Mouse (Mus musculus) megakaryocyte, embryonic 14.5 days (primary cell): ENCODE measurements around the gene Atp11c. TPM values are rescaled to one million over a fixed set of nuclear protein-coding genes. Genes with fewer than 3 reads are reported as not detected.

ENCODE experiments used
- H3K27me3 ChIP-seq: replicated peaks from 2 replicates; pipeline ENCODE3; 2012; ENCODE audit warnings: inconsistent platforms
- H3K36me3 ChIP-seq: replicated peaks from 2 replicates; pipeline ENCODE3; 2012; ENCODE audit warnings: low read length, inconsistent platforms, mixed read lengths
- H3K4me1 ChIP-seq: 2 replicates; pipeline ENCODE4 v1.6.1; 2012; ENCODE audit warnings: inconsistent platforms
- H3K4me3 ChIP-seq: replicated peaks from 2 replicates; pipeline ENCODE3; 2012; ENCODE audit warnings: moderate library complexity, mild to moderate bottlenecking, inconsistent platforms
- H3K9me3 ChIP-seq: 2 replicates; pipeline ENCODE4 v1.6.1; 2012; ENCODE audit warnings: inconsistent platforms
- FLI1 ChIP-seq: IDR thresholded peaks from 2 replicates; pipeline ENCODE4 v1.6.1; 2012; ENCODE audit warnings: low read length, inconsistent platforms, mixed read lengths
- GATA1 ChIP-seq: IDR thresholded peaks from 3 replicates; pipeline ENCODE4 v1.6.1; 2012; ENCODE audit warnings: mixed read lengths, low read length, inconsistent platforms, borderline replicate concordance
- polyA plus RNA-seq: library from polyadenylated mRNA; stranded (reverse); fragments of >175 nt; gene quantifications from 2 replicates; pipeline ENCODE4 v1.2.3, GENCODE M21; 2012; ENCODE audit warnings: low replicate concordance; ENCODE audit not compliant: insufficient read depth

Atp11c gene
- polyA plus RNA-seq, 1 experiment, result 0.17 TPM

- Histone ChIP-seq H3K4me3 (no peak within 1 kb of the TSS), H3K9me3 (no peaks in the 10 kb centered on the region), H3K27me3 (peaks cover 4% of the 10 kb centered on the region), H3K36me3 (no peaks in the 10 kb centered on the region), H3K4me1 (no peaks in the 10 kb centered on the region)
- TF ChIP-seq FLI1 (no peak), GATA1 (no peak)
Measured at GRCm38 (mm10) chrX:60539149-60539548, 53.3 kb downstream of the Atp11c start, which contains the start of gene Gm7073. Gene Gm7073, minus strand, starts transcription at chrX:60539249.

- no peaks in the 10 kb centered on the region for H3K36me3 ChIP-seq
- TF ChIP-seq FLI1, result no peak
- TF ChIP-seq GATA1, result no peak
Measured at GRCm38 (mm10) chrX:60503995-60504394, 88.5 kb downstream of the Atp11c start.

GRCm38 (mm10) chrX:60497750-60498149, 94.7 kb downstream of the Atp11c start:
- no peak for TF ChIP-seq FLI1
- TF ChIP-seq GATA1, result no peak
- Histone ChIP-seq H3K4me3 (no peak overlapping the region), H3K4me1 (no peaks in the 10 kb centered on the region), H3K36me3 (no peaks in the 10 kb centered on the region), H3K27me3 (no peaks in the 10 kb centered on the region), H3K9me3 (no peaks in the 10 kb centered on the region)

More at GRCm38 (mm10) chrX:60503995-60504394, 88.5 kb downstream of the Atp11c start:
- no peaks in the 10 kb centered on the region for H3K9me3 ChIP-seq
- no peaks in the 10 kb centered on the region for H3K4me1 ChIP-seq
- no peak overlapping the region for H3K4me3 ChIP-seq
- no peaks in the 10 kb centered on the region for H3K27me3 ChIP-seq

- Histone ChIP-seq H3K27me3 (no peaks in the 10 kb centered on the region), H3K4me1 (no peaks in the 10 kb centered on the region), H3K4me3 (no peak overlapping the region), H3K36me3 (no peaks in the 10 kb centered on the region), H3K9me3 (no peaks in the 10 kb centered on the region)
- TF ChIP-seq GATA1 (no peak), FLI1 (no peak)
Measured at GRCm38 (mm10) chrX:60495308-60495707, 97.2 kb downstream of the Atp11c start.

- H3K36me3 ChIP-seq, result no peaks in the 10 kb centered on the region
- H3K9me3 ChIP-seq, result no peaks in the 10 kb centered on the region
- no peak for TF ChIP-seq GATA1
- no peak for TF ChIP-seq FLI1
- no peaks in the 10 kb centered on the region for H3K4me1 ChIP-seq
- H3K27me3 ChIP-seq, result no peaks in the 10 kb centered on the region
- H3K4me3 ChIP-seq, result no peak overlapping the region
Measured at GRCm38 (mm10) chrX:60463786-60464185, 128.7 kb downstream of the Atp11c start.

GRCm38 (mm10) chrX:60414563-60415111, 177.9 kb downstream of the Atp11c start:
- Histone ChIP-seq H3K9me3 (peaks cover 3% of the 10 kb centered on the region; the same call in 1 of the 2 replicates), H3K4me1 (no peaks in the 10 kb centered on the region), H3K27me3 (no peaks in the 10 kb centered on the region), H3K4me3 (no peak overlapping the region), H3K36me3 (no peaks in the 10 kb centered on the region)
- TF ChIP-seq FLI1, result no peak
- no peak for TF ChIP-seq GATA1

GRCm38 (mm10) chrX:60405681-60406080, 186.8 kb downstream of the Atp11c start:
- Histone ChIP-seq H3K4me3 (no peak overlapping the region), H3K9me3 (peaks cover 14% of the 10 kb centered on the region; the same call in 1 of the 2 replicates), H3K27me3 (peaks cover 9% of the 10 kb centered on the region), H3K36me3 (no peaks in the 10 kb centered on the region), H3K4me1 (0 out of 2 replicates have a peak, but pooled peaks cover 6% of the 10 kb centered on the region)
- TF ChIP-seq GATA1 (no peak), FLI1 (no peak)

GRCm38 (mm10) chrX:60404668-60405044, 187.8 kb downstream of the Atp11c start:
- peaks cover 9% of the 10 kb centered on the region for H3K27me3 ChIP-seq
- no peaks in the 10 kb centered on the region for H3K36me3 ChIP-seq
- no peak for TF ChIP-seq GATA1
- H3K4me1 ChIP-seq, result 0 out of 2 replicates have a peak, but pooled peaks cover 6% of the 10 kb centered on the region
- peak overlapping the region; percentile 94 for H3K4me3 ChIP-seq
- peaks cover 11% of the 10 kb centered on the region; the same call in 1 of the 2 replicates for H3K9me3 ChIP-seq

- H3K27me3 ChIP-seq, result peaks cover 9% of the 10 kb centered on the region
- 0 out of 2 replicates have a peak, but pooled peaks cover 6% of the 10 kb centered on the region for H3K4me1 ChIP-seq
- TF ChIP-seq FLI1 (no peak), GATA1 (no peak)
- no peaks in the 10 kb centered on the region for H3K36me3 ChIP-seq
- peaks cover 11% of the 10 kb centered on the region; the same call in 1 of the 2 replicates for H3K9me3 ChIP-seq
- H3K4me3 ChIP-seq, result peak overlapping the region; percentile 94
Measured at GRCm38 (mm10) chrX:60403764-60404667, 188.5 kb downstream of the Atp11c start.
